Mouse (Mus musculus): ENCODE measurements around the gene Dido1. TPM values are rescaled to one million over a fixed set of nuclear protein-coding genes. Genes with fewer than 3 reads are reported as not detected.
"Not testable (repeated sequence)": the region's sequence is repeated elsewhere in the genome, so short reads cannot be mapped to it uniquely, and the experiment has no call there.

Dido1 gene
- total RNA-seq, 2 experiments from 2014 or later, result 37.9 to 41.3 TPM

- no peak for DNase-seq (ENCODE audit: low spot score in 2 of 2)
These were observed 15.6 kb upstream of the Dido1 start for GRCm38 (mm10) chr2:180725414-180725778.

GRCm38 (mm10) chr2:180724585-180725413 is 15.0 kb upstream of the Dido1 start, which contains the start of gene Slc17a9:
Gene Slc17a9, plus strand, starts transcription at chr2:180725263.
- peak in 1 of 2 experiments; percentile 23 for DNase-seq (ENCODE audit: low spot score in 2 of 2)

GRCm38 (mm10) chr2:180723865-180724264 is 14.1 kb upstream of the Dido1 start:
- no peak for DNase-seq (ENCODE audit: low spot score in 2 of 2)

DNA sequence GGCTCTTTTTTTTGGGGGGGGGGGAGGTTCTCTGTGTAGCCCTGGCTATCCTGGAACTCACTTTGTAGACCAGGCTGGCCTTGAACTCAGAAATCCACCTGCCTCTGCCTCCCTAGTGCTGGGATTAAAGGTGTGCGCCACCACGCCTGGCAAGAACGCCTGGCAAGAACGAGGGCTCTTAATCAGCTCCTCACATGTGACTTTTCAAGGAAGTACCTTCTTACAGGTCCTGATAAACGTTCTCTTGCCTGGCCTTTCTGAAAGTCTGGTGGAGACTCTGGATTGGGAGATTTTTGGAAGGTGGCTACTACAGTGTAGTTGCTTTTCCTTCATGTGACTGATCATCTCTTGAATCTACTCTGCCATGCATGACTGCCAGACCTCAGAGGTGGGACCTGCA is 12.9 kb upstream of the Dido1 start:
- not testable (repeated sequence) for DNase-seq (ENCODE audit: low spot score in 2 of 2)

- no peak for DNase-seq (ENCODE audit: low spot score in 2 of 2)
These were observed 2.4 kb upstream of the Dido1 start for GRCm38 (mm10) chr2:180712037-180712689.

- no peak for DNase-seq (ENCODE audit: low spot score in 2 of 2)
These were observed 1.7 kb upstream of the Dido1 start for GRCm38 (mm10) chr2:180711527-180711926.

DNA sequence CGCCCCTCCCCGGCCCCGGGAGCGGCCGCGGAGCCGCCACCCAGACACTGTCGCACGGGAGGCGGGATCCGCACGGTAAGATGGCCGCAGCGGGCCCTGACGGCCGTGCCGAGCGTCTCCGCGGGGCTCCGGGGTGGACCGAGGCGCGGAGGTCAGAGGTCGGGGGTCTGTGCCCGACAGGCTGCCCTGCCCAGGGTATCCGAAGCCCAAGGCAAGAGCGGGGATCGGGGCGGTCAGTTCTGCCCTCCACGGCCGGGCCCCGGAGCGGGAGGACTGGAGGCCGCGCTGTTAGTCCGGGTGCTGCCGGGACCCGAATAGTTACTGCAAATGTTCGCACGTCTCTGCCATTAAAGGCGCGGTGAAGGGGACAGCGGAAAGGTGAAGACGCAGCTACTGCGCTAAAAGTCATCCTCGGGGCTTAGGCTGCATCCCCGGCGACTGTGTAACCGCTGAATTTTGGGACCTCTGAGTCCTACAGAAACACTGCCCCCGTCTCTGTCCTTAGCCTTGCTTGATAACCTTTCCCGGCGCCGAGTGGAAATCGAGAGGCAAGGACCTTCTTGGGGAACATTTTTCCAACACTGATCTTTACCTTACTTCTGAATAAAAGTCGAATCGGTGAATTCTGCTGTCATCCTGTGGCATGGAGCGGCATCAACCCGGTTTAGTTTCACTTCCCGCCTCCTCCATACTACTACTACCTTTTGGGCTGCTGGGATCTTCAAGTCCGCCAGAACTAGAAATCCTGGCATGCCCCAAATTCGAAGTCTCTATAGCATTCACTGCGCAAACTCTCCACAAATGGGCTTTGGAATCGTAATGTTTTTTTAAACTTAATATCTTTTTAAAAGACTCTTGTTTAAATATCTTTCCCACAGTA is 717 bp upstream of the Dido1 start:
- no peak for DNase-seq (ENCODE audit: low spot score in 2 of 2)

DNA sequence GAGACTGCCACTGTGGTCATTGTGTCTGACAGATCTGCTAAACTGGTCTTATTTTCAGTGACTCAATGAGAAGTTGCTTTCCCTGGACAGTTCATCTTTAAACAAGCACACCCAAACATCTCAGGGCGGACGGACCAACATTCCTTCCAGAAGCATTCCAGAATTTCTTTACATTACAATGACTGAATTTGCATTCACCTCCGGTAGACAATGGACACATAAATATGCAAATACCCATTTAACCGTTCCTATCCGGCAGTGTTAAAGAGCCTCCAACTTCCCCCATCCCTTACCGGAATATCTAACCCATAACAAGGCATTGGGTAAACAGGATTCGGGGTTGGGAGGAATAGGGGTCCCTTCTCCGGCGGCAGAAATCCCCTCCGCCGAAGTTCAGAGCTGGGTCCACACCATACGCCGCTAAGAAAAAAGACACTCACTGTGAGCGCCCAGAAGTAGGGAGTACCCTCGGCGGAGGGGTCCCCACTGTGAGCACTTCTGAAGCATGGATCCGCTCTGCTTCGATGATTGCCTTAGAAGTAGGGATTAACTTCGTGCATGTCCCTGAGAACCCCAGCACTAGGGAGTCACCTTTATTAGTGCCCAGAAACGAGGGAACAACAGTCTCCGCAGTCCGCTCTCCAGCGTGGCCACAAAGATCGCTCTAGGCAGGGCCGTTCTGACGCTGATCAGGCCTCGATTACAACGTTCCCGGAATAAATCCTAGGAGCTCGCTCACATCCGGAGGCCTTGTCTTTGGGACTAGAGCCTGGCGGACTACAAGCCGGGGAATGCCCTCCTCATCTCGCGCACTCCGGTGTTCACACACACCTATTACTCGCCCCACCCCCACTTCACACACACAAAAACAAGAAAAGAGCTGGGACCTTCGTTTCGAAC is 526 bp downstream of the Dido1 start:
- no peak for DNase-seq (ENCODE audit: low spot score in 2 of 2)

- DNase-seq (ENCODE audit: low spot score in 2 of 2), result no peak
These were observed 3.8 kb downstream of the Dido1 start for GRCm38 (mm10) chr2:180705975-180706374.

DNA sequence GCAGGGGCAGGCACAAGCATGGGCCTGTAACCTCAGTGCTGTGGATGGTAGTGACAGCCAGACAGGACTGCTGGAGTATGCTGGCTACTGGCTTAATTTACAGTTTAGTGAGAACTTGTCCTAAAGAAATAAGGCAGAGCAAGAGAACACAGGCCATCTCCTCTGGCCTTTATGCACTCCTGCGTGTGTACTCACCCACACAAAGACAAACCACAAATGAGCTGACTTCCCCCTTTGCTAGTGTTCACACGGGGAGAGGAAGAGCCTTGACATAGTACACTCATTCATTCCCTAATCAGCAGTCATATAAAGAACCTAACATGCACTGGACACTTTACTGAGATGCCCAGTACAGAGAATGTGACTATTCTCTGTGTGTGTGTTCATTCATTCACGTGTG is 4.7 kb downstream of the Dido1 start:
- DNase-seq (ENCODE audit: low spot score in 2 of 2), result no peak

- no peak for DNase-seq (ENCODE audit: low spot score in 2 of 2)
These were observed 5.2 kb downstream of the Dido1 start for GRCm38 (mm10) chr2:180704591-180704990.

DNA sequence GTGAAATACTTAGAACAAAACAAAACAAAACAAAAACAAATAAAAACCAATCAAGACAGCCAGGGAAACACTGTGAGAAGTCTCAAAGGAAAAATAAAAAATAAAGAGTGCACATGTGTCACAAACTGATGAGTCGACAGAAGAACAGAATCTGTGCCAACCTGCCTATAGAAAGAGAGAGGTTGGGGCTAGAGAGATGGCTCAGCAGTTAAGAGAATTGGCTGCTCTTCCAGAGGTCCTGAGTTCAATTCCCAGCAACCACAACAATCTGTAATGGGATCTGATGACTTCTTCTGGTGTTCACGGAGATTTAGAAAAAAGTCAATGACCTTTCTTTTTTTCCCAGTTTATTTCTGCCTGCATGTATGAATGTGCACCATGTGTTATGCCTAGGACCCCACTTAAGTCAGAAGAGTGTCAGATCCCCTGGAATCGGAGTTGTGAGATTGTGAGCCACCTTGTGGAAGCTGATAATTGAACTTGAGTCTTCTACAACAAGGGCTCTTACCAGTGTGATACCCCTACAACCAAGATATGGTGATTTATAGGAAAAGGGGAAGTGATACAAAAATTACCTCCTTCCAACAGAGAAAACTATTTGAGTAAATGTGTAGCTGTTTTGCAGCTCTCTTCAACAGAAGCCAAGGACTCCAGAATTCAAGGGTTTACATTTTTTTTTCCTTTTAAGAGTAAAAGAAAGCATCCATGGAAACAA is 6.0 kb downstream of the Dido1 start:
- DNase-seq (ENCODE audit: low spot score in 2 of 2), result no peak

GRCm38 (mm10) chr2:180703175-180703574 is 6.6 kb downstream of the Dido1 start:
- no peak for DNase-seq (ENCODE audit: low spot score in 2 of 2)

DNA sequence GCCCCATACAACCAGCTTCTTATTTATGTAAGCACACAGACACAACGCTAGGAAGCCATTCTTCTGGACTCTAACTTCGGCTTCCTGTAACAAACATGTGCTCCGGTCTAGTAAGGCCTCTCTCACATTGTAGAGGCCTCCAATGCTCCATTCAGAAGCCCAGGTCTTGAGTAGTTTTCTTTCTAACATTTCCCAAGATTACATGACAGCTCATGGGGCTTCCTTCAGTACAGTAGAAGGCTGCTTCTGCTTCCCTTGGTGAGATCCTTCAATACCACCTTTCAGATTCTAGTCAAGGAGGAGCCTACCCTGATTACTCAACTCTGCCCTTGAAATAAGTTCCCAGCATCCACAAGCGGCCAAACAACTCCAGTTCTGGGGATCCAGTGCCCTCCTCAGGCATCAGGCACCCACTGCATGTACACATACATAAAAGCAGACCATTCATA is 7.1 kb downstream of the Dido1 start:
- DNase-seq (ENCODE audit: low spot score in 2 of 2), result no peak

DNA sequence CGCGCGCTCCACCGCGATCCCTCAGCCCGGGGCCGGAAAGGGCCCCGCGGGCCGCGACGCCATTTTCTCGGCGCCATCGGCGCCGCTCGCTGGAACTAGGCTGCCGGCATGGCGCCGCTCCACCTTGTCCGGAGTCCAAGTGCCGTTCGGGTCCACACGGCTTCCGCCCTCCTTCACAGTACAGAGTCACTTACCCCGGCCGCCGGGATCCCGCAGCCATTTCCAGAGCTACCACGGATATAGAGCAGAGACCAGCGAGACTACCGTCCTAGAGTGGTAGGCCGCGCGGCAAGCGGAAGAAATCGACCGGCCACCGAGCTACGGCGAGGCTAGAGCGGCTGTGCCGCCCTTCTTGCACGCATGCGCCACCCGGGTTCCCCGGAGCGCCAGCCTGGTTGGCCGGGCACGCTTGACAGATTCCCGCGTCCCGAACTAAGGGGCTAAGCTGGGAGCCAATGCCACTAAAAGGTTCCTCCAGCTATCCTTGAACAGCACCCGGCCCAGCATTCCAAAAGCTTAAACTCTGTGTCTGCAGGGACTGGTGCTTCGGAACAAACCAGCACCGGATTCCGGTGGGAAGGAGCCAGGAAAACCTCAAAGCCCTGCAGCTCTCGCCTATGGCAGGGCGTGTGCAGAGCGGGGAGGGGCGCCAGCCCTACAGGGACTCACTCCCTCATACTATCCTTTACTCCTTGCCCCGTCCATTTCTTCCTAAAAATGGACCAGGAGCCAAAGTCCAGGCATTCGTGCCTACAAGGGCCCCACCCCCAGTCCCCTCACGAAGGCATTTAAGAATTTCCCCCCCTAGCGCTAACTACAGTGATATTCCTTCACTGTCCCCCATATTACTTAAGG is 7.8 kb downstream of the Dido1 start:
- peak; percentile 83 to 94 for DNase-seq (ENCODE audit: low spot score in 2 of 2)

GRCm38 (mm10) chr2:180701053-180701766 is 8.6 kb downstream of the Dido1 start:
- no peak for DNase-seq (ENCODE audit: low spot score in 2 of 2)

- DNase-seq (ENCODE audit: low spot score in 2 of 2), result no peak
These were observed 9.3 kb downstream of the Dido1 start for GRCm38 (mm10) chr2:180700457-180700856.

DNA sequence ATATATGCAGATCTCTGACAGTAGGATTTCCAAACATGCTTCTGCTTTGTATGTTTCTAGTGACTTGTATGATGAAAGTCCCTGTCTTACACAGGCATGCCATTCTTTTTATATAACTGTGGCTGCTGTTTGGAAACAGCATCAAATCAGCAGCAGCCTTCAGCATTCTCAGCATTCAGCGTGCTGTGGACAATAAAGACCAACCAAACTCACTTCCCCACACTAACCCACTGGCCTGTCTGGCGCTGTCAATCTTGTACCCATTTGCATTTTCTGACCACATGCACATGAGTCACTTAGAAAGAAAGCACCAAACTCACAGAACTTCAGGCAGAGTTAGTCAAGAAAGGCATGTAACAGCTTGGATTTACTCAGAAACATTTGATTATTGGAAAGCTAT is 14.6 kb downstream of the Dido1 start:
- no peak for DNase-seq (ENCODE audit: low spot score in 2 of 2)
